Mouse (Mus musculus): ENCODE measurements around the gene Scarb1.

The Scarb1 gene

DNA sequence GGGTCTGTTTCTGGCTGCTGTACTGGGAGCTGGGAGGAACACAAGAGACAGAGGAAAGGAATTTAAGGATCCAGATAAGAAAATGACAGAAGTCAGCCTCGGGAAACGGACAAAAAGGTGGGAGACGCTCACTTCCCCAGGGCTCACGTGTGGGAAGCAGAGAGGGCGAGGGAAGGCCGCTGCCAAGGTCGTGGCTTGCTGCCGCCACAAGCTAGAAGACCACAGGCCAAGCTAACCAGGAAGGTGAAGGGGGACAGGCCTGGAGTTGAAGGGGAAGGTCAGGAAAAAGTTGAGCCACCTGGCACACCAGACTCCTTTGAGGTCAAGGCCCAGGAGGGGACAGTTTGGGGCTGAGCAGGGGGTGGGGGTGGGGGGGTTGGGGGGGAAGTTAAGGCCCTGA, 10.2 kb downstream of the Scarb1 start:
- no peak for DNase-seq

- no peak for DNase-seq
Observed at GRCm38 (mm10) chr5:125330191-125330590, 10.7 kb downstream of the Scarb1 start.

GRCm38 (mm10) chr5:125327596-125328385, 13.1 kb downstream of the Scarb1 start:
- DNase-seq = no peak

GRCm38 (mm10) chr5:125326351-125326750, 14.5 kb downstream of the Scarb1 start:
- DNase-seq = no peak

GRCm38 (mm10) chr5:125325931-125326330, 15.0 kb downstream of the Scarb1 start:
- DNase-seq = no peak

- no peak for DNase-seq
Observed at GRCm38 (mm10) chr5:125325285-125325684, 15.6 kb downstream of the Scarb1 start.

DNA sequence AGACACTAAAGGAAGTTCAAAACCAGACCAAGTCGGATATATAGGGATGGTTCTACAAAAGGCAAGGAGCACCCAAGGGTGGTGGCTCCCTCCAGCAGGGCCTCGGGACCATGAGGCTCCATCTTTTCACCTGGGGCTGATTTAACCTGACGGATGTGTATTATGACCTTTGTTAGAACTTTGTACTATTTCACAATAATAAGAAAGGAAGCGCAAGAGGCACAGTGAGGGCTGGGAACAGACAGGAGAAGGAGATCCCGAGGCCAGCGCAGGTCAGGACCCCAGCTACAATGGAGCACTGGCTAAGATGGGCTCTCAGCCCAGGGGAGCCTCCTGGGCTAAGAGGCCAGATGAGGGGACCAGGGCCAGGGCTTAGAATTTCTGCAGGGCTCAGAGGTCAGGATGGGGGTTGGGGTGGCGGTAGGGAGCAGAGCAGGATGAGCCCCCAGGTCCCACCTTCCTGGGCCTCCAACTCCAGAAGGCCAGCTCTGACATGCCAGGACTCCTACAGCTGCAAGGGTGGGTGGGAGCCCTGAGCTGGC, 16.9 kb downstream of the Scarb1 start:
- DNase-seq = no peak

- DNase-seq = no peak
Observed at GRCm38 (mm10) chr5:125323128-125323527, 17.8 kb downstream of the Scarb1 start.

- no peak for DNase-seq
Observed at GRCm38 (mm10) chr5:125321836-125322235, 19.1 kb downstream of the Scarb1 start.

- DNase-seq = peak; percentile 46 to 54
Observed at GRCm38 (mm10) chr5:125319057-125319800, 21.7 kb downstream of the Scarb1 start.

- DNase-seq = no peak
Observed at GRCm38 (mm10) chr5:125317953-125318352, 22.9 kb downstream of the Scarb1 start.

DNA sequence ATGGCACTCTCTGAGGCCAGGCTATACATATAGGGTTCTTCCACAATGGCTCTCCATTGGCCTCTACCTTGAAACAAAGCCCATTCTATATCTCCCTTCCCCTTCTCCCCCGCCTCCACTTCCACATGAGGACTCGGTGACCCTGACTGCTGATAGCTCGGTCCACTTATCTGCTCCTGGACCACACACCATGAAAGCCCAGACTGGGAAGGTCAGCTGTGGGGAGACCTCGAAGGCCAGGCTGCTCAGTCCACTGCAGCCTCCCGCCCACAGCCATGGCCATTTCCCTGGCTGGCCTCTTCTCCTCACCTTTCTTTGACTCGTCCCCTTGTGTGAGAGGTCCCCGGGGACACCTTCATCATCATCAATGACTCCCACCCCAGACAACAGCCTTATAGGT, 23.6 kb downstream of the Scarb1 start:
- no peak for DNase-seq

- DNase-seq = no peak
Observed at GRCm38 (mm10) chr5:125316771-125317170, 24.1 kb downstream of the Scarb1 start.

DNA sequence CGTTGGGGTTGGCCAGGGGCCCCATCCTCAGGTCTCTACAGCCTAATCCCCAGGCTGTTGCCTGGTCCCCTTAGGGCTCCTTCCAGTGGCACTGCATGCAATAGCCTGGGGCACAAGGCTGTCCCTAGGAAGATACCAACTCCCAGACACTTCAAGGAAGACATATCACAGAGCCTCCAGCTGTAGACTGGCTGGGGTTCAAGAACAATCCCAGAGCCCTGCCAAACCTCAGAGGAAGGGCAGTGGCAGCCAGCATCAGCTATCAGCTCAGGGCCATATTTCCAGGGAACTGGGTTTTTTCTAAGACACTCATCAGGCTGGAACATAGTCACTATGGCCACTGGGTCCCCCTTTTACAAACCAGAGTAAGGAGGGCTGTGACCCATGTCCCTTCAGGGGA, 25.8 kb downstream of the Scarb1 start:
- no peak for DNase-seq

GRCm38 (mm10) chr5:125313991-125314390, 26.9 kb downstream of the Scarb1 start:
- no peak for DNase-seq

- DNase-seq = peak; percentile 77 to 80
Observed at GRCm38 (mm10) chr5:125312970-125313597, 27.8 kb downstream of the Scarb1 start.

DNA sequence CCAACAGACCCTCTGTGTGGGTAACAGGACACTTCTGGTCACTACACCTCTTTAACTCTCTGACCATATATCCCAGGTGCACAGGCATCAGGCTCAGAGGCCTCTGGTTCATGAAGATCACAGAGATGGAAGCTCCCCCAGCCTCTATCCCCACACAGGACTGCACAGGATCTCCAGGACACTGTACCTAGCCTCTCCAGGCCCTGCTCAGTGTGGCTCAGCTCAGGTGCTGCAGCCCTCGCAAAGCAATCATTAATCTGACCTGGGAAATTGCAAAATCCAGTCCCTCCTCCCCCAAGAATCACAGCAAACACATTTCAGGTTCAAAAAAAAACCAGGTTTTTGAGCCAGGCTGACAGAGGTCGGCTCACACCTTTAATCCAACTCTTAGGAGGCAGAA, 29.9 kb downstream of the Scarb1 start:
- DNase-seq = no peak

DNA sequence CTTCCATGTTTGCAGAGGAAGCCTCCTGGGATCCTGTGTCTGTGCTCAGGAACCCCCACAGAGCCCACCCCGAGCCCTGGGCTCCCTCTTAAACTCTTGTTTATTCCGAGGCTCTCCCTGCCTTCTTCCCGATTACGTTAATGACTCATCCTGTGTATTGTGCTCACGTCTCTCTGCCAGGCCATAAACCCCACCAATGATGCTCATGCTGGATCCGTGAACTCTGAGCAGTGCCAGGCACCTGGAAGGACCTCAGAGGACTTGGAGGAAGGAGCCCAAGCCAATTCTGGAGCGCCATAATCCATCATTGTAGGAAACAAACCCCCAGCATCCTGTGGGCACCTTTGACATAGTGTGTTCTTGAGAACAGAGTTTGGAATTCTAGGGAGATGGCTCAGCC, 31.7 kb downstream of the Scarb1 start:
- DNase-seq = no peak

GRCm38 (mm10) chr5:125306824-125307223, 34.1 kb downstream of the Scarb1 start:
- DNase-seq = no peak

DNA sequence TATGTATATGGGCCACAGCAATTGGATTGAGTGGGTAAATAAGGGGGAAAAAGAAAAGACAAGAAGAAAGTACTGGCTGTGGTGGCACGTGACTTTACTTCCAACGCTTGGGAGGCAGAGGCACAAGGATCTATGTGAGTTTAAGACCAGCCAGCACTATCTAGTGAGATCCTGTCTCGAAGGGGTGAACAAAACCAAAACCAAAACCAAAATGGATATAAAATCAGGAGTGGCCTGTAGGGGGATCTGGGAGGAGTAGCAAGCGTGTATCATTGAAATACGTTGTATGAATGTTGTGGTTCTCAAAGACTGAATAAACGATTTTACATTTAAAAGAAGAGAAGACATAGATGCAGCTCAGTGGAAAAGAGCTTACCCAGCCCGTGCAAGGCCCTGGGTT, 34.5 kb downstream of the Scarb1 start:
- no peak for DNase-seq

DNA sequence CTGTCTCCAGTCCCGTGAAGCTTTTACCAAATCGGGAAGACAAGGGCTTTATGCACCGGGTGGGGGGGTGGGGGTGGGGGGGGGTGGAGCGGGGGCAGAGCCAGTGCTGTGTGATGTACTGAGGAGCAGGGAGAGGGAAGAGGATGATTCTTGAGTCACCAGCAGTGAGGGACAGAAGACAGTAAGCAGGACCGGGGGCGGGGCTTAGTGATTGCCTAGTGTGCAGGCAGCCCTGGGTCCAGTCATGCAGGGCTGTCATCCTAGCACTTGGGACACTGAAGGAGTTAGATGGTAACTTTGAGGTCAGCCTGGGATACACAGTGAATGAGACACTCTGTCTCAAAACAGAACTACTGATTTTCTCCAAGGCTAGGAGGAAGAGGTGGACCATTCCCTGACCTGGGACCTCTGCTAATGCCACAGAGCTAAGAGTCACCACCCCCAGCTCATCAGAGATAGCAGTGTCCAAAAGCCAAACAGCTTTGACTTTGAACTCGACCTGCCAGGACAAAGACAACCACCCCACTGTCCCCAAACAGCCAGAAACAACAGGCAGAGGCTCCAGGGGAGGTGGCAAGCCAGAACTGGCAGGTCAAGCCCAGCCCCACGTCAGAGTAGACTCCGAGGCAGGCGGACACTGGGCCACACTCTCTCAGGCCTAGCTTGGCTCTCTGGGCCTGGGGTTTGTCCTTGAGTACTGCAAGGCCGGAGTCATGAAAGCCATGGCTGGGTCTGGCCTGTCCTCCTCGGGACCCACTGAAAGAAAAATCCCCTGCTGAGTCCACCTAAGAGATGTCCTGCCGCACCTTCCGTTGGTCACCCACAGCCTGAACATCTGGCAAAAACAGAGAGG, 35.4 kb downstream of the Scarb1 start:
- no peak for DNase-seq

GRCm38 (mm10) chr5:125304245-125304856, 36.5 kb downstream of the Scarb1 start:
- DNase-seq = peak; percentile 26 to 37
